Mouse (Mus musculus) thymus, postnatal 14 days (tissue): ENCODE measurements around the gene Gm28168.
"Not testable (repeated sequence)": the region's sequence is repeated elsewhere in the genome, so short reads cannot be mapped to it uniquely, and the experiment has no call there.

Experiments used
- DNase-seq: peaks from one replicate; pipeline ENCODE4 v3.0.0; 2021

The Gm28168 gene

GRCm38 (mm10) chr1:117927715-117928114, at the start of gene Gm28168:
Gm28168 (plus strand) TSS chr1:117928015.
- not testable (repeated sequence) for DNase-seq

GRCm38 (mm10) chr1:117965639-117966038, 37.8 kb downstream of the Gm28168 start, which contains the start of gene Gm7145:
Gm7145 (plus strand) TSS chr1:117965939.
- DNase-seq, result no peak
